Mouse (Mus musculus) adrenal gland, postnatal 10 days (tissue): ENCODE measurements around the gene Renbp. TPM values are rescaled to one million over a fixed set of nuclear protein-coding genes. Genes with fewer than 3 reads are reported as not detected.

Experiments used
- DNase-seq: peaks from one replicate; pipeline ENCODE4 v3.0.0; 2021; ENCODE audit warnings: mixed read lengths
- total RNA-seq, 2 experiments: library from RNA; stranded (reverse); gene quantifications; 2 replicates each; pipeline ENCODE4 v1.2.3; 2021

Gene Renbp
- total RNA-seq, 2 experiments from 2014 or later: 17.4 to 19.2 TPM

DNA sequence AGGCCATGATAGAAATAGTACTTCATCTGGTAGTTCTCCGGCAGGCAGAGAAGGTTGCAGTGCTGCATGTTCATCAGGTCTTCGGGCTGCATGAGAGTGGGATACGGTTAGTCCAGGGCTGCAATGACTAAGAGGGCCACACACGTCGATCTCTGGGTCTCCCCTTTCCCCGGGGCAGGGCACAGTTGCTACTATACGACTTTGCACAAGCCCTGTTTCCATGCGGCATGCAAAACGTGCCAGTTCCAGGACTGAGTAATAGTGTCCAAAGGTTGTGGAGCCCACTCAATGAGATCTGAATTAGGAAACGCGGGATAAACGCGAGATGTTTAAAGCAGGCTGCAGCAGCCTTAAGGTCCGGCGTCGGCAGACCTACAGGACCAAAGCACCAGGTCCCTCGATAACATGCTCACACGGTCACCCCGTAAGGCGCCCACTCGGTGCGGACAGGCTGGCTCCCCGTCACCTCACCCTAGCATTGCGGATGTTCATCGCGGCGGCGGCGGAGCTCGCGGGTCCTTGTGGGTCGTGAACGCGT is 9.3 kb downstream of the Renbp start:
- peak; percentile 22 for DNase-seq

DNA sequence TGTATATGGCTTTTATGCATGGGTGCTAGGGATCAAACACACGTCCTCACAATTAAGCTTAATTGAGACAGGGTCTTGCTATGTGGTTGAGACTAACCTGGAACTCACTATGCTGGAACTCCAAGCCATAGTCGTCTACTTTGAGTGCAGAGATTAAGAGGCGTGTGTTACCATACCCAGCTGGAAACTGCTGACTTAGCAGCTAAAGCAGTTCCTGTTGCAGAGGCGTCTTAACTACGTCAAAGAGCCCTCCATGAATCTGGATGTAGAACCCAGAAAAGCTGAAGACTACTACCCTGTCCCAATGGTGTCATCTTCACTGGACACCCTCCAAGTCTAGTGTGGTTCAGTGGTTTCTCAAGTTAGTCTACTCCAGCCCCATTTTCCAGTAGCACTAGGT is 12.0 kb downstream of the Renbp start:
- no peak for DNase-seq

DNA sequence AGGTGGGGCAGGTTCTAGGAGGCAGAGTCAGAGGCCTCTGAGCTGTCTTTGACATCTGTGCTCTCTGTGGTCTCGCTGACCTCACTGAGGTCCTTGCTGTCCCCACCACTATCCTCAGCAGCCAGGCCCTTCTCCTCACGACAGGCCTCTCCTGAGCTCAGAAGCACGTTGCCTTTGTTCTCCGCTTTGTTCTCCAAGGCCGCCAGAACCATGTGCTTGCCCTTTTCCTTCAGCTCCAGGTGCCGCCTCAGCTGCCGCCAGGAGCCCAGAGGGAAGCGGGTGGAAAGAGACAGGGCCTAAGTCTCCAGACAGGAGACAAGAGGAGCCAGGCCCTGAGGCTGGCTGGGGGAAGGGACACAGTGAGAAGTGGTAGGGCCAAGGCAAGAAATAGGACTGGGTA is 13.7 kb downstream of the Renbp start:
- DNase-seq: no peak

DNA sequence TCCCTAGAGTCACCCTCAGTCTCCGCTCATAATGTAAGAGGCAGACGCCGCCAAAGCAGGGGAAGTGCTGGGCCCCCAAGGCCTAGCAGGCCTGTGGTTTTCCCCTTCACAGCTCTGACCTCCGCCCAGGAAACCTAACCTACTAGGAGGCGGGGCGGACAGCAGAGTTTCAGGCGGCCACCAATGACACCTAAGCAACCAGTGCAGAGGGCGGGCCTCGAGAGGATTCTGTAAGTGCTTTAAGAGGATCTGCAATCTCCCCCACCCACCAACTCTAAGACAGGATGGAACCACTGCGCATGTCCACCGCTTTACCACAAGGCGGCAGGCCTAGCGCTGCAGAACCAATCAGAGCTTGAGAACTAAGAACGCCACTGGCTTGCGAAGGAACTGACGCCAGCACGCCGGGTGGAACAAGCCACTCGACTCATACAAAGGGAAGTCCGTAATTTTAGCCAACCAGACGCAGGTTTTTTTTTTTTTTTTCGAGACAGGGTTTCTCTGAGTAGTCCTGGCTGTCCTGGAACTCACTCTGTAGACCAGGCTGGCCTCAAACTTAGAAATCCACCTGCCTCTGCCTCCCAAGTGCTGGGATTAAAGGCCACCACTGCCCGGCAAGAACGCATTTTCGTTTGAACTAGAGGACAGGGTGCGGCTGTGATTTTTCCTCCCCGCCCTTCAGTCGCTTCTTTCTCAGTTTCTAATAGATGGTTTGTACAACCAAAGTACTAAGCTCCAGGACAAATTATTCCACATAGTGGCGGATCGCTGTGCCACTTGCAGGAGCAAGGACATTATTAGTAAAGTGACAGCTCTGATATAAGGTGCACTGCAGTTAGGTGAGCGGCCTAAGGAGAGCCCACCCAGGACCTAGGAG is 15.6 kb downstream of the Renbp start:
- peak; percentile 89 for DNase-seq

DNA sequence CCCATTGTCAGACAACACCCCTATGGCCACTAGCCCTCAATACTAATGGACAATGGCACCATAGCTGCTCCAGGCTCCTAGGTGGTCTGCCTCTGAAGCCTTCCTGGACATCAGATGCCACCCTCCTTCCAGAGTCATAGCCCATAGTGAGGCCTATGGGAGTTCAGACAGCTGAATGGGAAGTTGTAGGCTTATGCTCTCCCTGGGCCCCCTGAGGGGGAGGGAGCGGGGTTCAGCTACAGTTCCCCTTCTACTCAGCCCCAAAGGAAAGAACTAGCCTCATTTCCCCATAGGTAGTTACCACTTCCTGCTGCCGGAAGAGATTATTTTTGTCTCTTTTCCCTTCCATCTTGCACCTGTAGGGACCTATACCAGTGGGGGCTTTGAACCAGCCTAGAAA is 19.1 kb downstream of the Renbp start:
- no peak for DNase-seq

DNA sequence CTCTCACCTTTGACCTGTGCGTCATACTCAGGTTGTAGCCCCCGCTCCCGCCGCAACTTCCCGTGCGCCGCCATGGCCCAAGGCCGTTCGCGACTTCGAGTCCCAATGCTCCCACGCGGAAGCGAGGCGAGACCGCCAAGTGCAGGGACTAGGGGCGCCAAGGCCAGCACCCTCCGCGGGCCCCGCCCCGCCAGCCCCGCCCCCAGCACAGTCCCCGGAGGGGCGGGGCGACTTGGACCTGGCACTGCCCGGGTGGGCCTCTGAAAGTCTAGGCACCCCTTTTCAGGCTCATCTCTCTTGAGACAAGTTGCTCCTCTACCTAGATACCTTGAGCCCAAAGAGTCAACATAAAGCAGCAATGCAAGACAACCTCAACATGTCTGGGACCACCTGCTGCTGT is 19.5 kb downstream of the Renbp start:
- DNase-seq: peak; percentile 41

DNA sequence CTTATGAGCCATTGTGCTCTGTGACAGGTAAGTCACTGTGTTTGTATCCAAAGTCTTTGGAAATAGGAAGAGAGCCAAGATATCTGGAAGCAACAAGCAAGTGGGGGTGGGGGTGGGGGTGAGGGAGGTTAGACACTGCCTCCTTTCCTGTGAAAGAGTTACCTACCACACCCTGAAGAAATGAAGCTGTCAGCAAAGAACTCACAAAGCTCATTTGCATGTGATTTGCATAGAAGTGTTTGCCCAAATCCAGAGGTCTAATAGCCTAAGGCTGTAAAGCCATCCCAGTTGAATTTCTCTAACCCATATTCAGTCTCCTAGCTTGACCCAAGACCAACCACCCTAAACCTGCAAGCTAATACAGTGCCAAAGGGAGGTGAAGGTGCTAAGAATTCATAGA is 20.2 kb downstream of the Renbp start:
- DNase-seq: no peak

DNA sequence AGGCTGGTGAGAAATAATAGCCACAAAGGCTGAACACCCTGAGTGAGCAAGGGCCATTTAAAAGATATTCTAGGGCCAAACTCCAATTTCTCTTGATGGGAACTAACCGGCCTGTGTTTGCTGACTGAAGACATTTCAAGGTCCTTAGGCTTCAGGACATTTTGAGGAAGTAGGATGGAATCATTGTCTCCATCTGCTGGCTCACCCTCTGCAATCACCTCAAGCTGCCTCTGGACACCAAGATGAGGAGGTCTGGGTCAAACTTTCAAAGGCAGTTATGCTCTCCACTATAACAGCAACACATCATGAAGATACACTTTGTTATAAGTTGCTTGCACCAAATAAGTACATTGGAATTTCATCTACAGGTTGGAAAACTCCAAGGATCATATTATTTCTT is 20.6 kb downstream of the Renbp start:
- no peak for DNase-seq

DNA sequence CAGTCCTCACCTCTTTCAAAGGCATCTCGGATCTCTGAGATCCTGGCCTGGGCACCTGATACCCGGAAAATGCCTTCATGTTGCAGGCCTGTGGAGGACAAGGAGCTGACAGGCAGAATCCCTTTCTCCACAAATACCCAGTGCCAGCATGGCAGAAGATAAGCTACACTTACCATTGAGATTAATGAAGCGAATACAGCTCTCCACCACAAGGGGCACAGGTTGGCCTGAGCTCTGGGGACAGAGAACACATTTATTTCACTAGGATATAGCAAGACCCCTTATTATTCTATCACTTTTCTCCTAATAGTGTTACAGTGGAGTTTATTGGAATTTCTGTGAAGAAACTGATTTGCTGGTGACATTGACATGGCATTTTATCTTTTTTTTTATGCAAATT is 32.7 kb downstream of the Renbp start:
- no peak for DNase-seq

DNA sequence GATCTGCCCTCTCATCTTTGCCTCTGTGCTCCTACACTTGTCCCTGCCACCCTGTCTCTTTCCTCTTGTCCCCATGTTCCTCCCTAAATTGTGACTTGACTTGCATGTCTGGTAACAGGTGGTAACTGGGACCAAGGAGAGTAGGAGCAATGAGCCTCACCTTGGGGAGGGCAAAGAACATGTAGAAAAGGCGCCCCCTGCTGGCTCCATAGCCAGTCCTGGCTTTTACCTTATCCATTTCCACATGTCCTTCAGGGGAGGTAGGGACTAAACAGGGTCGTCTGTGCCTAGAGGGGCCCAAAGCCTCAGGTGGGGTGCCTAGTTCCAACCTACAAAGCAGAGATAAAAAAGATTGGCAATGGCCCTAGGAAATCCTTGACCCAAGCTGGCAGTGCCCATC is 34.9 kb downstream of the Renbp start, which contains the start of gene L1cam:
Gene L1cam, minus strand, starts transcription at position 387 of the 400 bp plus-strand sequence.
- peak; percentile 68 for DNase-seq

DNA sequence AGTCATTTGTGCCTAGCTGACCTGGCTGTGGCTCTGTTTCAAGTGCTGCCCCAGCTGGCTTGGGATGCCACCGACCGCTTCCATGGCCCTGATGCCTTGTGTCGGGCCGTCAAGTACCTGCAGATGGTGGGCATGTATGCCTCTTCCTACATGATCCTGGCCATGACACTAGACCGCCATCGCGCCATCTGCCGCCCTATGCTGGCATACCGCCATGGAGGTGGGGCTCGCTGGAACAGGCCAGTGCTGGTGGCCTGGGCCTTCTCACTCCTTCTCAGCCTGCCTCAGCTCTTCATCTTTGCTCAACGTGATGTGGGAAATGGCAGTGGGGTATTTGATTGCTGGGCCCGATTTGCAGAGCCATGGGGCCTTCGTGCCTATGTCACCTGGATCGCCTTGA is 37.8 kb downstream of the Renbp start:
- no peak for DNase-seq

DNA sequence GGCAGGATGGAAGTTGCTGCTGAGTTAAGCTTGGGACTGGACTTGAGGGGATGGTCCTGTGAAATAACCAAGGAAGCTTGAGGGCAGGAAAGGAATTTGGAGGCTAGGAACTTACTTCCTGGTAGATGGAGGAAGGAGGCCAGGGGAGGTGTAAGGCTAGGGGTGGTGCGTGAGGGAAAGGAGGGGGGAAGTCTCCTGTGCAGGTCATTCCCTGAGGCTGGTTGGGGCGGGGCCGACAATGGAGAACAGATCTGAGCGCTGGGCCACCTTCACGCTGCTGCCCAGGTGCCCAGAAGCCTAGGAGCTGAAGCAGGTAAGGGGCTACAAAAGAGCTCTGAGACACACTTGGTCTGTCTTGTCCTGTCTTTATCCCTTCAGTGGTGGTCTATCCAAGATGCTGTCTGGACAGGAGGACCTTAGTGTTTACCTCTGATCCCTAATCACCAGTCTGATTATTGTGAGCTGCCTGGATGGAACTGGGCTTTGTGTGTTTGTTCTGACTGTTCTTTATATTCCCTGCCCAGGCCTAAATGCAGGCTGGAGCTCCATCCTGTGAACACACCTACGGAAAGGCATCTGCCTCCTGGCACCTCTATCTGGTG is 39.0 kb downstream of the Renbp start, which contains the start of gene Avpr2:
Gene Avpr2, plus strand, starts transcription at position 552 of the 602 bp plus-strand sequence.
- no peak for DNase-seq

DNA sequence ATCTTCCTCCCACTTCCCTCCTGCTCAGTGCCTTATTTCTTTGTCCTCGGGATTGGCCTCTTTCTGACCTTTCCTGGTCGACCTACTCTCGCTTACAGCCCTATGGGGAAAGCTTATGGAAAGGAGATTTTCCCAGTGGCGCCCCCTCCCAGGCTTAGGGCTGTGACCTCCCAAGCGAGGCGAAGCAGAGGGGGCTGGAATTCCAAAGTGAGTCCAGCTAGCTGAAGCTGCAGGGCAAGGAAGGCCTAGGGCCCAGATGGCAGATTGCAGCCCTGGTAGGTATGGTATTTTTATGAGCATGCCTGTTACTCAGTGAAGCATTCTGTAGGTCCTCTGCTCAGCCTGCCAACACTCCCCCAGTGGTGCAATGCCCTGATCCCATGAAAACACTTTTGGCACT is 49.2 kb downstream of the Renbp start:
- no peak for DNase-seq

DNA sequence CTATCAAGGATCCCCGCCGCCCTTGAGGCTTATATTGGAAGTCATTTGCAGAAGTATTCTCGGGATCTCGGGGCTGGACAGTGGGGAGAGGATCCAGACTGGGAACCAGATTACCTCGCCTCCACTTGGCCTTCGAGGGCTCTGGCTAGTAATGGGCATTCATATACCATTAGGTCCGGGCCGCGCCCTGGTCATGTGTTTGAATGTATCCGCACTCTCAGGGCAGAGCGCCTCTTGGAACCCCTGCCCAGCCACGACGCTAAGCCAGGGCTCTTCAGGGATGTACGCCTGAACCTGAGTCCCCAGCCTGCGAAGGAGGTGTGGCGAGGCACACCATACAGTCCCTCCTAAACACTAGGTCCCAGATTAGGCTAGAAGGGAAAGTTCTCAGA is 49.6 kb downstream of the Renbp start:
- DNase-seq: no peak

DNA sequence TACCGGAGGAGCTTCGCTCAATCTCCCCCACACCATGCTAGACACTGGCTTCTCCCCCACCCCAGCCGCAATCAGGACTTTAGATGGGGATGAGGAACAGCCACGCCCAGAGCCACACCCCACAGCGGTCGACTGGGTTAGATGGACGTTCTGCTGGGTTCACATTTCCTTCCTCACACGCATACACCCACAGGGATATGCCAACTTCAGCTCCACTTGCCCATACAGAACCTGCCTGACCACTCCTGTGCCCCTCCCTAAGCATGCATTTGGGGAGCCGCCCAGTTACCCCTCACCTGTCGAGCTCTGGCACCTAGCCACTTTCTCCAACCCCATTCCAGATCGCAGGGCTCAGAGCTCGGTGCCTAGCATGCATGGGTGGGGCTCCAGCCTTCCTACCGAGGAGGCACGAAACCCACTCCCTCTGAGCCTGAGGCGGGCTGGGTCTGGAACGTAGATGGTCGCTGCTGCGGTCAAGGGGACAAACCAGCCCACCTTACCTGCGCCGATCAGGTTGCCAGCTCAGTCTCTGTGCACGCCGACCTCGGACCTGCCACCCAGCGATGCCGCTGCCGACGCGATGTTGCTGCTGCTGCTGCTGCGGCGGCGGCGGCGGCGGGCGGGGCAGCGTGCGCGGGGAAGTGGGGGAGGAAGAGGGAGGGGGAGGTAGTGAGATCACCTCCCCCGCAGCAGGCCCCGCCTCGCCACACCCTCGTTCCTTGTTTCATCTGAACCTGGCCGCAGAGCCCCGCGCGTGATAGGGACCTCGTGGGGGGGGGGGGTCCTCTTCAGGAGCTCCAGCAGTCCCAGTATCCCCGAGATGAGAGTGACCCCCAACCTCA is 50.2 kb downstream of the Renbp start:
- peak; percentile 35 for DNase-seq

DNA sequence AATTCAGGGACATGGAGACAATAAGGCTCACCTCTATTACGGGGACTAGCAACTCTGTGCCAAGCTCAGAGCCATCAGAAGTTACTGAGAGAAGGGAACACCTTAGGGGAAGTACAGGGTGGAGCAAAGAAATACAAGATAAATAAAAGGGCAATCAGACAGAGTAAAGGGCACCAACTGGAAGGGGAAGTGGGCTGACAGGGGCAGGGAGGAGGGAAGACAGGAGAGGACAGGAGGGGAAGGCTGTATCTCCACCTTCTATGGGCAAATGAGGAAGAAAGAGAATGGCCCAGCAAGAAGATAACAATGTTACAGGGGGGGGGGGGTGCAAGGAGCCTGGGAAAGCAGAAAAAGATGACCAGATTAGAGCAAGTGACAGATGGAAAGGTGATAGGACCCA is 53.6 kb downstream of the Renbp start:
- DNase-seq: no peak

DNA sequence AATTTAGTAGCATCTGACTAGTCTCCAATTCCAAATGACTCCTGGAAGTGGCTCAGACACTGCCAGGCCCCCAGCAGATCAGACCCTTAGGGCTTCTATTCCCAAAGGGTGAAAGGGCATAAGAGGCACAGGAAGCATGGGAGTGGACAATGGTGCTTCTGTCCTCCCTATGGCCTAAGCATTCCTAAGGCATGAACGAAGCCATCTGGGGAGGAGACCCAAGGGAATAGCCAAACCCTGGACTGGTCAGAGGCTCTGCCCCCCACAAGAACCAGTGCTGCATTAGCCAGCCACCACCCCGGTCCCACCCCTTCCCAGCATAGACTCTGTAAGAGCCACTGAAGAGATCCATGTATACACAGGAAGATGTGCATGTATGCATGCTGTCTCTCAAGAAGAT is 54.8 kb downstream of the Renbp start:
- DNase-seq: no peak

Other genes with a start within 250 kb of the Renbp start
- gene Bcap31, start 214.7 kb downstream of the Renbp start, total RNA-seq: 100 to 1,000 TPM; 233 to 236 TPM
- gene Abcd1, start 214.3 kb downstream of the Renbp start, total RNA-seq: 10 to 100 TPM; 24.7 to 31.8 TPM
- 1 to 10 TPM in 1 of 2 experiments, under 1 TPM in 1; 0.99 to 1.2 TPM for gene Plxnb3, start 173.8 kb downstream of the Renbp start, total RNA-seq
- gene Srpk3, start 156.4 kb downstream of the Renbp start, total RNA-seq: 1 to 10 TPM; 2.7 to 7.8 TPM
- gene Idh3g, start 144.0 kb downstream of the Renbp start, total RNA-seq: 100 to 1,000 TPM; 681 to 708 TPM
- gene Ssr4, start 143.8 kb downstream of the Renbp start, total RNA-seq: 100 to 1,000 TPM; 166 to 177 TPM
- gene Pdzd4, start 105.9 kb downstream of the Renbp start, total RNA-seq: 1 to 10 TPM; 5.1 to 5.9 TPM
- gene Avpr2, start 38.7 kb downstream of the Renbp start, total RNA-seq: not detected
- gene L1cam, start 34.7 kb downstream of the Renbp start, total RNA-seq: 10 to 100 TPM in 1 of 2 experiments, 1 to 10 TPM in 1; 9.9 to 24.7 TPM
- 1 to 10 TPM; 7.9 to 9.2 TPM for gene Arhgap4, start 9.0 kb downstream of the Renbp start, total RNA-seq
- gene Naa10, start 8.9 kb downstream of the Renbp start, total RNA-seq: 10 to 100 TPM; 86.5 to 99.0 TPM
- gene Hcfc1, start 35.5 kb upstream of the Renbp start, total RNA-seq: 10 to 100 TPM; 51.0 to 74.9 TPM
- 10 to 100 TPM; 82.2 to 96.8 TPM for gene Irak1, start 93.1 kb upstream of the Renbp start, total RNA-seq
- not detected for gene Opn1mw, start 196.6 kb upstream of the Renbp start, total RNA-seq
- 10 to 100 TPM; 30.1 to 34.9 TPM for gene Mecp2, start 204.5 kb upstream of the Renbp start, total RNA-seq
- gene Tex28, start 237.0 kb upstream of the Renbp start, total RNA-seq: not detected
- gene Tktl1, start 246.4 kb upstream of the Renbp start, total RNA-seq: not detected